Mouse (Mus musculus): ENCODE measurements at regions not wholly inside any gene's neighbourhood (a gene's known extent, or its start where the extent isn't known, plus 50 kb on each side); places are given as distances from the start of the nearest gene placed in this dataset.

DNA sequence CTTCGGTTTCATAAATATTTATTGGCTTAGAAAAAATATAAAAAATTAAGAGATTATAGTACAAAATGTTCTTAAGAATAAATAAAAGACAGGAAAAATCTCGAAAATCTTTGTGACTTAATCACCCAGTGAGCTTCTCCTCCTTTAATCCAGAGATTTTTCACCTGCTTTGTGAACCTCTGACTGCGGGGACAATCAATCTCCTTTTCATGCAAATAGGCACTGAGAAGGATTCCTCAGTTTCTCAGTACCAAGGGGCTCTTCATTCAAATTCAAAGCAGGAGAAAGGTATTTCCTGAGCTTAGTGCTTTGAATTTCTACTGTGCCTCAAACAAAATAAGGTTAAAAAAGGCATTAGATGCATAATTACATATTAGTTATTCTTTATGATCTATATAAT lies 379.0 kb upstream of the Smc2 start:
- no peak for TF ChIP-seq CTCF (IDR thresholded peaks at IDR 0.05; ENCODE audit: low read depth)
- TF ChIP-seq EP300 (IDR thresholded peaks at IDR 0.05; ENCODE audit: low read depth) = no peak

All from heart, postnatal 0 days (tissue).